Comparison of ENCODE assay signal across 1 mouse cellular context in the genomic region with DNA sequence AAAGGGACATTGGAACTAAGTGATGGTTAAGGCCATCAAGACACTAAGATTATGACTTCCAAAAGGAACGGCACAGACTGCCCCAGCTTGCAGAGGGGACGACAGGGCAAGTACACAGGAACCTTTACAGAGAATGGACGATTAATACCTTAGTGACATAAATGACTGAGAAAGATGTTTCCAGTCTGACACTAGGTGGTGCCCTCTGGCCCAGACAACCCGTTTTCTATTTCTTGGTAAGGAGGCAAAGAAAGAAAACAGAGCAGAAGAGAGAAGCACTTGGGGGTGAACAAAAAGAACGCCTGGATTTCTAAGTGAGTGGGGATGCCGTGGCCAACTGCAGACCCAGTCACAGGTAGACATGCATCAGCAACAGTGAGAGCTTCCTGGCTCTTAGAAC.
TF ChIP-seq lines count a peak whose summit lies in the region.

No protein-coding gene starts in this region.

TF ChIP-seq in MEL, 35 proteins besides CTCF, POLR2A, EP300 and RAD21 (continued from another document):
- 0 out of 4 replicates have a peak, but pooled peaks of 1 of the 2 experiments have one; percentile 12 for TF ChIP-seq USF2 (IDR thresholded peaks at IDR 0.05; ENCODE audit: borderline replicate concordance in 1 of 2, insufficient read depth in 1 of 2, low read depth in 1 of 2, low read length in 2 of 2)
- TF ChIP-seq ELF1 (IDR thresholded peaks at IDR 0.05; ENCODE audit: low read depth, low read length) = no peak
